ENCODE assay signal across 13 mouse cellular contexts in genomic region chr12:52702368-52702967, GRCm38 (mm10). TPM values are rescaled to one million over a fixed set of nuclear protein-coding genes. Genes with fewer than 3 reads are reported as not detected.
DNase-seq lines count a peak whose midpoint lies in the region; ATAC-seq and TF ChIP-seq lines count a peak whose summit lies in the region.
"Had no signal": no experiment of that assay in that cellular context is flagged by ENCODE, and none has a peak within 500 bp of the region (broad histone marks: within the 10 kb centered on the region; RNA-seq: fewer than 3 reads in every experiment).

No protein-coding gene starts in this region.

- no peaks in the 10 kb centered on the region for H3K36me3 ChIP-seq in myocyte (ENCODE audit: control insufficient read depth, insufficient read depth)
- H3K36me3 ChIP-seq: liver, embryonic 13.5 days had no signal

- no peak overlapping the region for H3K4me3 ChIP-seq in myocyte
- H3K4me3 ChIP-seq: liver, embryonic 13.5 days had no signal

- ATAC-seq in CD4-positive, CD25-positive, alpha-beta regulatory T cell, adult 4 months, result no peak

- peak overlapping the region; percentile 83 for H3K4me2 ChIP-seq in myocyte (ENCODE audit: low read depth)
- H3K4me2 ChIP-seq: liver, embryonic 13.5 days had no signal

- peak; percentile 4 for DNase-seq in CD4-positive, CD25-positive, alpha-beta regulatory T cell, adult 2 months (ENCODE audit: low read depth, low spot score)
- DNase-seq in NIH3T3 (ENCODE audit: low read depth), result peak; percentile 55
- peak; percentile 46 for DNase-seq in induced T-regulatory cell, adult 2 months (ENCODE audit: low read depth)
- no peak for DNase-seq in T-cell, adult 2 months (ENCODE audit: low spot score)
- DNase-seq in testis, postnatal 14 days (ENCODE audit: low spot score), result no peak
- no peak for DNase-seq in layer of hippocampus, adult 11-12 months (ENCODE audit: low spot score)
- DNase-seq: adrenal gland, adult 8-10 months; kidney, adult 2 months; liver, embryonic 13.5 days; lung, postnatal 4 days; right cerebral cortex, postnatal 4 days had no signal

- H3ac ChIP-seq in myocyte (ENCODE audit: control insufficient read depth, insufficient read length), result no peak overlapping the region

- no peaks in the 10 kb centered on the region for H3K27me3 ChIP-seq in myocyte (ENCODE audit: control insufficient read depth, insufficient read depth, insufficient read length)
- H3K27me3 ChIP-seq: liver, embryonic 13.5 days had no signal

- TF ChIP-seq POLR2A in myocyte (IDR thresholded peaks at IDR 0.05; ENCODE audit: insufficient read length, low read depth), result no peak

- H3K79me2 ChIP-seq in myocyte (ENCODE audit: control insufficient read depth, insufficient read depth), result no peaks in the 10 kb centered on the region

TF ChIP-seq in myocyte, 11 proteins besides CTCF, POLR2A, EP300 and RAD21:
- TF ChIP-seq TCF3 (IDR thresholded peaks at IDR 0.05; ENCODE audit: insufficient read length, low read depth) (no peak), CEBPB (IDR thresholded peaks at IDR 0.05; ENCODE audit: insufficient read depth, poor library complexity, severe bottlenecking) (peak; percentile 37; the same call in 1 of the 2 replicates), E2F4 (IDR thresholded peaks at IDR 0.05; ENCODE audit: insufficient read depth) (no peak), SRF (IDR thresholded peaks at IDR 0.05; ENCODE audit: control insufficient read depth, insufficient read length, low read depth) (no peak)
TF ChIP-seq in myocyte: peak in this region for 1.

RNA-seq across cellular contexts. Expression of gene Akap6, which starts 3.3 kb away (rescaled TPM):
- under 1 TPM in 1 of 2 experiments, not detected in 1; 0.22 TPM for polyA plus RNA-seq in CD4-positive, CD25-positive, alpha-beta regulatory T cell, adult 4 months (2017; shearing (Covaris generic))
- polyA plus RNA-seq in myocyte (2012; fragmentation: generic; extraction: Trizol), result 6.6 TPM

Comparison
In these comparisons a context has a peak if more than half of its experiments do, and no peak if none do; other contexts are left out.
1. DNase-seq: peak in CD4-positive, CD25-positive, alpha-beta regulatory T cell, adult 2 months (single experiment), NIH3T3 (single experiment) and induced T-regulatory cell, adult 2 months (single experiment); none in T-cell, adult 2 months (single experiment), testis, postnatal 14 days (single experiment) and layer of hippocampus, adult 11-12 months (single experiment).